Mouse (Mus musculus): ENCODE results near the gene H2al1m. TPM values are rescaled to one million over a fixed set of nuclear protein-coding genes. Genes with fewer than 3 reads are reported as not detected.
A peak's percentile ranks its signal among the peaks of the same experiment; 100 is the strongest.

Gene H2al1m
- total and polyA plus RNA-seq, 3 experiments, result 8.1 TPM; not detected in 2

DNA sequence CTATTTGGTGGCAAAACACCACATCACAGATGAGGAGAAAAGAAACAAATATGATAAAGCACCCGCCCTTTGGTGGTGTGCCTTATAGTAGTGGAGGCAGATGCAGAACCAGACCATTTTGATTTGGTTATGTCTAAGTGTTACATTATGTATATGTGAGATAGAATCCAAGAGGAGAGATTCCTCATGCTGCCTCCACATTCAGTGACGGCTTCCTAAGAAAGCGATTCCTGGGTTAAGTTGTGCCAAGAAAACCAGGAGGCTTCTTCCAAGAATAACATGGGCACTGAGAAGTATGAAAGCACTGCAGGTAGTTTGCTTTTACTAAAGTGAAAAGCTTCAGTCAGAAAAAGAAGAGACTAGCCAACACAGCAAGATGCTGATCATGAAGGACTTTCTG, 28.7 kb upstream of the H2al1m start:
- DNase-seq (ENCODE audit: low spot score) (no peak), ATAC-seq (ENCODE audit: extremely low read depth, insufficient number of reproducible peaks, low FRiP score, poor library complexity, severe bottlenecking) (no peak)
- no peaks in the 10 kb centered on the region for H3K9me3 ChIP-seq (replicated peaks)
- TF ChIP-seq GATA1 (IDR thresholded peaks at IDR 0.05; ENCODE audit: borderline replicate concordance, low read length) (no peak), TAL1 (conservative IDR thresholded peaks at IDR 0.05; ENCODE audit: low read depth, low read length) (no peak), GATA2 (IDR thresholded peaks at IDR 0.05; ENCODE audit: borderline replicate concordance, low read depth, low read length) (no peak), POLR2AphosphoS5 (IDR thresholded peaks at IDR 0.05; ENCODE audit: insufficient replicate concordance, low read depth, low read length) (no peak), CTCF (IDR thresholded peaks at IDR 0.05; ENCODE audit: low read depth, low read length) (no peak)
- no peak overlapping the region for H3K4me3 ChIP-seq (ENCODE audit: low read depth, low read length)
- H3K27me3 ChIP-seq (ENCODE audit: insufficient read depth, low read length), result no peaks in the 10 kb centered on the region
- H3K36me3 ChIP-seq (replicated peaks), result no peaks in the 10 kb centered on the region
- peaks cover 19% of the 10 kb centered on the region for H3K4me1 ChIP-seq (ENCODE audit: insufficient read depth, low read depth, low read length)

DNA sequence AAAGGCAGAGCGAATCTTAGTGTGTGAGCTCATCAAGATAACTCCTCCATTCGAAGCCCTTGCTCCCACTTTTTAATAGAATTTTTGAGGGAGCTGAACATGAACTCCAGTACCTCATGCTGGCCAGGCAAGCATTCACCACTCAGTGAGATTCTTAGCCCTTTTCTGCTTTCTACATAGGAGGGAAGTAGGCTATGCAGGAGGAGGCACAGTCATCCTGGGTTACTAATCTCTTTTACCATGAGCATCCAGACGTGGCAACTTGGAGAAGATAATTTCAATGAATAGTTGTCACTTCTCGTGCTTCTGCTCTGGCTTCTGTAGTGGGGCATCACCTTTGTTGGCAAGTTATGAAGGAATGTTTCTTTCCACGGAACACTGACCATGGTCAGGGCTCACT, 26.8 kb upstream of the H2al1m start, which contains the start of gene Gm14862:
Gm14862 (minus strand) TSS at position 134 of the 400 bp plus-strand sequence.
- Histone ChIP-seq H3K4me3 (ENCODE audit: low read depth, low read length) (no peak within 1 kb of the TSS), H3K36me3 (replicated peaks) (no peaks in the 10 kb centered on the region), H3K4me1 (ENCODE audit: insufficient read depth, low read depth, low read length) (peaks cover 19% of the 10 kb centered on the region), H3K27me3 (ENCODE audit: insufficient read depth, low read length) (no peaks in the 10 kb centered on the region), H3K9me3 (replicated peaks) (no peaks in the 10 kb centered on the region)
- ATAC-seq (ENCODE audit: extremely low read depth, insufficient number of reproducible peaks, low FRiP score, poor library complexity, severe bottlenecking), result peak; percentile 58; the same call in 1 of the 2 replicates
- DNase-seq (ENCODE audit: low spot score), result no peak
- TF ChIP-seq TAL1 (conservative IDR thresholded peaks at IDR 0.05; ENCODE audit: low read depth, low read length) (0 out of 2 replicates have a peak, but pooled peaks have one; percentile 10), POLR2AphosphoS5 (IDR thresholded peaks at IDR 0.05; ENCODE audit: insufficient replicate concordance, low read depth, low read length) (no peak)

DNA sequence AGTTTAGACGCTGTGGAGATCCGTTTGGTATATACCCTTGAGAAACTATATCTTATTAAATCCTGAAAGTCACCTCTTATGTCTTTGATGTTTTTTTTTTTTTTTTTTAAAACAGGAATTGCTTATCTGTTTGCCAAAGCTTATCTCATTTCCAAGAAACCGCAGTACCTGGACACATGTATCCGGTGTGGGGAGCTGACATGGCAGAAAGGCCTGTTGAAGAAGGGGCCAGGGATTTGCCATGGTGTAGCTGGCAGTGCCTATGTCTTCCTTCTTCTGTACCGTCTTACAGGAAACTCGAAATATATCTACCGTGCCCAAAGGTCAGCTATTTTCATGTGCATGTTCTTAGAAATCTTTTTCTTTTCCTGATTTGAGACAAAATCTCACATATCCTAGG, 25.7 kb upstream of the H2al1m start:
- Histone ChIP-seq H3K27me3 (ENCODE audit: insufficient read depth, low read length) (no peaks in the 10 kb centered on the region), H3K36me3 (replicated peaks) (no peaks in the 10 kb centered on the region), H3K4me1 (ENCODE audit: insufficient read depth, low read depth, low read length) (peaks cover 19% of the 10 kb centered on the region), H3K4me3 (ENCODE audit: low read depth, low read length) (no peak overlapping the region), H3K9me3 (replicated peaks) (no peaks in the 10 kb centered on the region)
- no peak for DNase-seq (ENCODE audit: low spot score)
- TF ChIP-seq POLR2AphosphoS5 (IDR thresholded peaks at IDR 0.05; ENCODE audit: insufficient replicate concordance, low read depth, low read length), result no peak
- no peak for TF ChIP-seq GATA1 (IDR thresholded peaks at IDR 0.05; ENCODE audit: borderline replicate concordance, low read length)
- TF ChIP-seq CTCF (IDR thresholded peaks at IDR 0.05; ENCODE audit: low read depth, low read length), result no peak
- TF ChIP-seq GATA2 (IDR thresholded peaks at IDR 0.05; ENCODE audit: borderline replicate concordance, low read depth, low read length), result no peak
- peak; percentile 75 for ATAC-seq (ENCODE audit: extremely low read depth, insufficient number of reproducible peaks, low FRiP score, poor library complexity, severe bottlenecking)

DNA sequence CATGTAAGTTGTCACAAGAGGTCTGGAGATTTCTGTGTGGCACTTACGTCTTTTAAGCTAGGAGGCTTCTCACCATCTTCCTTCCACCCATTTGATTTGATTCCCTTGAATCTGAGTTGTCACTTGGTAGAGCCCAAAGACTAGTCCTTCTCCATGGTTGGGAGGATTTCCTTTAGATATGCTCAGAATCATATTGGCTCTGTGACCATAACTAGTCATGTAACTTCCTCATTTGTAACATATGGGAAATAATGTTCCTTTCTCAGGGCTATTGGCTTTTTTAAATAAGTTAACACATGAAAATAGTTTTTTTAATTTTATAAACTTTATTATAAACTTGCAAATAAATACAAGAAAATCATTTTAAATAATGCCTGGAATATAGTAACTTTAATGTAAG, 24.3 kb upstream of the H2al1m start:
- TF ChIP-seq GATA1 (IDR thresholded peaks at IDR 0.05; ENCODE audit: borderline replicate concordance, low read length), result no peak
- ATAC-seq (ENCODE audit: extremely low read depth, insufficient number of reproducible peaks, low FRiP score, poor library complexity, severe bottlenecking) (no peak), DNase-seq (ENCODE audit: low spot score) (no peak)
- no peaks in the 10 kb centered on the region for H3K36me3 ChIP-seq (replicated peaks)
- H3K4me3 ChIP-seq (ENCODE audit: low read depth, low read length), result no peak overlapping the region
- no peaks in the 10 kb centered on the region for H3K27me3 ChIP-seq (ENCODE audit: insufficient read depth, low read length)
- no peaks in the 10 kb centered on the region for H3K9me3 ChIP-seq (replicated peaks)
- H3K4me1 ChIP-seq (ENCODE audit: insufficient read depth, low read depth, low read length), result peaks cover 19% of the 10 kb centered on the region

DNA sequence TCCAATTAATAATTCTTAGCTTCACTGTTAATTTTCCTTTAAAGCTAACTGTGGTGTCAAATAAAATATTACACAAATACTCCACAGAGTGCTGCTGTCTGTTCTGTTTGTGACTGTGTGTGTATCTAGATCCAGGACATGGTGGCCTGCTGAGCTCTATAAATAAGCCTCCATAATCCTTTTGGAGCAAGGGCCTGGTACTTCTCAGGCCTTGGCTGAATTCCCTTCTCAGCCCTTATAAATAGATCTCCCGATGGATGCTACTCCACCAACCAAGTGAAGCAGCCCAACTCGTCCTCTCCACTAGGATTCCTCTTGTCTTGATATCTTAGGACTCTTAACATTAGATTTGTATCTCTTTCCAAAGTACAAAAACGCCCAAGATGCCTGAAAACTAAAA, 12.5 kb upstream of the H2al1m start:
- no peak for ATAC-seq (ENCODE audit: extremely low read depth, insufficient number of reproducible peaks, low FRiP score, poor library complexity, severe bottlenecking)
- no peak for DNase-seq (ENCODE audit: low spot score)
- H3K27me3 ChIP-seq (ENCODE audit: insufficient read depth, low read length), result no peaks in the 10 kb centered on the region
- TF ChIP-seq CTCF (IDR thresholded peaks at IDR 0.05; ENCODE audit: low read depth, low read length) (no peak), GATA1 (IDR thresholded peaks at IDR 0.05; ENCODE audit: borderline replicate concordance, low read length) (no peak), POLR2AphosphoS5 (IDR thresholded peaks at IDR 0.05; ENCODE audit: insufficient replicate concordance, low read depth, low read length) (no peak), TAL1 (conservative IDR thresholded peaks at IDR 0.05; ENCODE audit: low read depth, low read length) (no peak), GATA2 (IDR thresholded peaks at IDR 0.05; ENCODE audit: borderline replicate concordance, low read depth, low read length) (no peak)
- H3K4me3 ChIP-seq (ENCODE audit: low read depth, low read length), result no peak overlapping the region
- peaks cover 11% of the 10 kb centered on the region for H3K4me1 ChIP-seq (ENCODE audit: insufficient read depth, low read depth, low read length)
- no peaks in the 10 kb centered on the region for H3K36me3 ChIP-seq (replicated peaks)
- H3K9me3 ChIP-seq (replicated peaks), result no peaks in the 10 kb centered on the region

DNA sequence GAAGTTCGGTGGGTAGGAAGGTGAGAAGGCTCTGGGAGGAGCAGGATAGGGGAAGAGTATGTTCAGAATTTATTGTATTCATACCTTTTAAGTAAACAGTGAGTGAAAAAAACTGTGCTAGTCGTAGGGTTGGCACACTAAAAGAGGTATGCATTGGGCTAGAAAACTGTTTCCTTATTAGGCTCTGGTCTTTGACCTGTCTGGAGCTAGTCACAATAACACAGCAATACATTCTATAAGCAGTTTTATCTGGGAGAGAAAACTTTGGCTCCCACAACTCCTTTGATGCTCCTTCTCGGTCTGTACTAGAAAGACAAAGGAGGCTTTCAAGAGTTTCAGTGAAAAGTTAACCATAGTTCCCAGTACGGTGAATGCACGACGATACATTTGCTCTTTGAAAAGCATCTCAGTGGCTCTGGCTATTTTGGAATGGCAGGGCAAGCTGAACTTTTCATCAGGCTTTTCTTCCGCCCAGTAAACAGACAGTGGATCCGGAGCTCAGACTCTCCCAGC, 11.6 kb upstream of the H2al1m start:
- peak overlapping the region; percentile 88 for H3K4me3 ChIP-seq (ENCODE audit: low read depth, low read length)
- H3K9me3 ChIP-seq (replicated peaks), result no peaks in the 10 kb centered on the region
- no peaks in the 10 kb centered on the region for H3K27me3 ChIP-seq (ENCODE audit: insufficient read depth, low read length)
- H3K4me1 ChIP-seq (ENCODE audit: insufficient read depth, low read depth, low read length), result peaks cover 15% of the 10 kb centered on the region
- TF ChIP-seq POLR2AphosphoS5 (IDR thresholded peaks at IDR 0.05; ENCODE audit: insufficient replicate concordance, low read depth, low read length), result no peak
- TF ChIP-seq GATA2 (IDR thresholded peaks at IDR 0.05; ENCODE audit: borderline replicate concordance, low read depth, low read length), result no peak
- TF ChIP-seq CTCF (IDR thresholded peaks at IDR 0.05; ENCODE audit: low read depth, low read length), result no peak
- no peak for TF ChIP-seq TAL1 (conservative IDR thresholded peaks at IDR 0.05; ENCODE audit: low read depth, low read length)
- no peak for TF ChIP-seq GATA1 (IDR thresholded peaks at IDR 0.05; ENCODE audit: borderline replicate concordance, low read length)
- DNase-seq (ENCODE audit: low spot score) (no peak), ATAC-seq (ENCODE audit: extremely low read depth, insufficient number of reproducible peaks, low FRiP score, poor library complexity, severe bottlenecking) (no peak)
- H3K36me3 ChIP-seq (replicated peaks), result no peaks in the 10 kb centered on the region

All from G1E (cell line).